Mouse (Mus musculus): Measurements from ENCODE around the gene Hoxb6. TPM values are rescaled to one million over a fixed set of nuclear protein-coding genes. Genes with fewer than 3 reads are reported as not detected.

The Hoxb6 gene
- total and polyA plus RNA-seq, 3 experiments, result not detected

- no peaks in the 10 kb centered on the region for H3K4me1 ChIP-seq (ENCODE audit: control insufficient read depth in 1 of 2, insufficient read depth in 2 of 2, low read length in 2 of 2)
- DNase-seq (ENCODE audit: low read depth, low spot score), result no peak
- no peak overlapping the region for H3K9ac ChIP-seq (ENCODE audit: control insufficient read depth, low read depth, low read length, poor library complexity, severe bottlenecking)
- no peaks in the 10 kb centered on the region for H3K36me3 ChIP-seq (ENCODE audit: control insufficient read depth in 1 of 2, insufficient read depth in 2 of 2, low read length in 2 of 2)
- H3K4me3 ChIP-seq (ENCODE audit: control insufficient read depth in 1 of 2, insufficient read depth in 1 of 2, low read depth in 2 of 2, low read length in 2 of 2), result no peak overlapping the region
- no peaks in the 10 kb centered on the region for H3K79me2 ChIP-seq (ENCODE audit: control insufficient read depth, insufficient read depth, low read length, poor library complexity)
- no peaks in the 10 kb centered on the region for H3K9me3 ChIP-seq (replicated peaks; ENCODE audit: insufficient read depth, low read length)
- TF ChIP-seq POLR2A (IDR thresholded peaks at IDR 0.05; ENCODE audit: control insufficient read depth in 1 of 2, insufficient read depth in 1 of 2, low read depth in 1 of 2, low read length in 2 of 2, poor library complexity in 1 of 2), result no peak
- no peak for TF ChIP-seq ZKSCAN1 (IDR thresholded peaks at IDR 0.05; ENCODE audit: low read depth, low read length)
- TF ChIP-seq ZC3H11A (IDR thresholded peaks at IDR 0.05; ENCODE audit: low read depth, low read length), result no peak
- no peak for TF ChIP-seq RAD21 (IDR thresholded peaks at IDR 0.05; ENCODE audit: low read depth, low read length)
- no peak for TF ChIP-seq ELF1 (IDR thresholded peaks at IDR 0.05; ENCODE audit: low read depth, low read length)
- TF ChIP-seq RCOR1 (IDR thresholded peaks at IDR 0.05; ENCODE audit: low read depth, low read length), result no peak
- no peak for TF ChIP-seq NRF1 (IDR thresholded peaks at IDR 0.05; ENCODE audit: insufficient read depth, low read depth, low read length, poor library complexity, severe bottlenecking)
- no peak for TF ChIP-seq MAFK (IDR thresholded peaks at IDR 0.05; ENCODE audit: borderline replicate concordance, low read depth, low read length)
- TF ChIP-seq MEF2A (IDR thresholded peaks at IDR 0.05; ENCODE audit: extremely low read depth, insufficient replicate concordance, low read depth, low read length, poor library complexity, severe bottlenecking), result no peak
- no peak for TF ChIP-seq E2F4 (IDR thresholded peaks at IDR 0.05; ENCODE audit: borderline replicate concordance, low read depth, low read length)
- TF ChIP-seq CHD2 (IDR thresholded peaks at IDR 0.05; ENCODE audit: low read length), result no peak
- no peak for TF ChIP-seq ZNF384 (IDR thresholded peaks at IDR 0.05; ENCODE audit: low read depth, low read length)
- no peak for TF ChIP-seq USF1 (IDR thresholded peaks at IDR 0.05; ENCODE audit: low read depth, low read length)
- no peak for TF ChIP-seq TAL1 (IDR thresholded peaks at IDR 0.05; ENCODE audit: low read length)
- no peak for TF ChIP-seq NELFE (IDR thresholded peaks at IDR 0.05; ENCODE audit: low read depth, low read length)
- no peak for TF ChIP-seq EP300 (IDR thresholded peaks at IDR 0.05; ENCODE audit: low read depth in 1 of 2, low read length in 2 of 2)
- H3K27ac ChIP-seq (ENCODE audit: control insufficient read depth, low read depth, low read length), result no peak overlapping the region
- peaks cover 3 to 5% of the 10 kb centered on the region in 2 experiments for H3K27me3 ChIP-seq (ENCODE audit: control insufficient read depth in 1 of 2, insufficient read depth in 2 of 2, low read length in 2 of 2)
These were observed 27.0 kb downstream of the Hoxb6 start for GRCm38 (mm10) chr11:96319071-96319902.

- Histone ChIP-seq H3K9me3 (replicated peaks; ENCODE audit: insufficient read depth, low read length) (no peaks in the 10 kb centered on the region), H3K4me1 (ENCODE audit: control insufficient read depth in 1 of 2, insufficient read depth in 2 of 2, low read length in 2 of 2) (no peaks in the 10 kb centered on the region), H3K9ac (ENCODE audit: control insufficient read depth, low read depth, low read length, poor library complexity, severe bottlenecking) (no peak overlapping the region), H3K27ac (ENCODE audit: control insufficient read depth, low read depth, low read length) (no peak overlapping the region), H3K4me3 (ENCODE audit: control insufficient read depth in 1 of 2, insufficient read depth in 1 of 2, low read depth in 2 of 2, low read length in 2 of 2) (no peak overlapping the region), H3K27me3 (ENCODE audit: control insufficient read depth in 1 of 2, insufficient read depth in 2 of 2, low read length in 2 of 2) (peaks cover 3 to 5% of the 10 kb centered on the region in 2 experiments; a peak in 3 of 4 replicates), H3K36me3 (ENCODE audit: control insufficient read depth in 1 of 2, insufficient read depth in 2 of 2, low read length in 2 of 2) (no peaks in the 10 kb centered on the region), H3K79me2 (ENCODE audit: control insufficient read depth, insufficient read depth, low read length, poor library complexity) (no peaks in the 10 kb centered on the region)
- no peak for DNase-seq (ENCODE audit: low read depth, low spot score)
- TF ChIP-seq MEF2A (IDR thresholded peaks at IDR 0.05; ENCODE audit: extremely low read depth, insufficient replicate concordance, low read depth, low read length, poor library complexity, severe bottlenecking), result no peak
- no peak for TF ChIP-seq CHD1 (IDR thresholded peaks at IDR 0.05; ENCODE audit: low read depth, low read length)
- no peak for TF ChIP-seq TCF12 (IDR thresholded peaks at IDR 0.05; ENCODE audit: low read depth, low read length)
- no peak for TF ChIP-seq GATA1 (IDR thresholded peaks at IDR 0.05; ENCODE audit: low read depth, low read length)
- no peak for TF ChIP-seq ZNF384 (IDR thresholded peaks at IDR 0.05; ENCODE audit: low read depth, low read length)
- no peak for TF ChIP-seq MXI1 (IDR thresholded peaks at IDR 0.05; ENCODE audit: low read depth, low read length)
- no peak for TF ChIP-seq JUND (IDR thresholded peaks at IDR 0.05; ENCODE audit: low read depth, low read length)
- TF ChIP-seq POLR2AphosphoS2 (IDR thresholded peaks at IDR 0.05; ENCODE audit: low read length), result no peak
- TF ChIP-seq KAT2A (conservative IDR thresholded peaks at IDR 0.05; ENCODE audit: low read depth, low read length), result no peak
- TF ChIP-seq MYB (IDR thresholded peaks at IDR 0.05; ENCODE audit: low read depth, low read length), result no peak
- no peak for TF ChIP-seq TAL1 (IDR thresholded peaks at IDR 0.05; ENCODE audit: low read length)
- TF ChIP-seq RCOR1 (IDR thresholded peaks at IDR 0.05; ENCODE audit: low read depth, low read length), result no peak
- TF ChIP-seq CTCF (IDR thresholded peaks at IDR 0.05 in 2 of 3, conservative IDR thresholded peaks at IDR 0.05 in 1 of 3; ENCODE audit: control insufficient read depth in 1 of 3, insufficient read depth in 1 of 3, low read depth in 2 of 3, low read length in 3 of 3, poor library complexity in 1 of 3, severe bottlenecking in 1 of 3), result no peak
- no peak for TF ChIP-seq ELF1 (IDR thresholded peaks at IDR 0.05; ENCODE audit: low read depth, low read length)
- TF ChIP-seq POLR2A (IDR thresholded peaks at IDR 0.05; ENCODE audit: control insufficient read depth in 1 of 2, insufficient read depth in 1 of 2, low read depth in 1 of 2, low read length in 2 of 2, poor library complexity in 1 of 2), result no peak
- TF ChIP-seq BHLHE40 (IDR thresholded peaks at IDR 0.05; ENCODE audit: borderline replicate concordance, low read depth, low read length), result no peak
- no peak for TF ChIP-seq NRF1 (IDR thresholded peaks at IDR 0.05; ENCODE audit: insufficient read depth, low read depth, low read length, poor library complexity, severe bottlenecking)
- no peak for TF ChIP-seq E2F4 (IDR thresholded peaks at IDR 0.05; ENCODE audit: borderline replicate concordance, low read depth, low read length)
- no peak for TF ChIP-seq HCFC1 (IDR thresholded peaks at IDR 0.05; ENCODE audit: low read depth, low read length)
- no peak for TF ChIP-seq UBTF (IDR thresholded peaks at IDR 0.05; ENCODE audit: borderline replicate concordance, insufficient read depth, low read depth, low read length)
These were observed 27.6 kb downstream of the Hoxb6 start for GRCm38 (mm10) chr11:96319910-96320309.
